Mouse (Mus musculus) E14TG2a.4 (cell line): ENCODE measurements around the gene Eif4a1.
A peak's percentile ranks its signal among the peaks of the same experiment; 100 is the strongest.
"Not testable (repeated sequence)": the region's sequence is repeated elsewhere in the genome, so short reads cannot be mapped to it uniquely, and the experiment has no call there.

ENCODE experiments used
- H3K27me3 ChIP-seq: 2 replicates; pipeline ENCODE4 v1.6.1; 2014; ENCODE audit warnings: low read length, control low read depth; ENCODE audit not compliant: insufficient read depth
- H3K36me3 ChIP-seq: 2 replicates; pipeline ENCODE4 v1.6.1; 2014; ENCODE audit warnings: low read length, control low read depth; ENCODE audit not compliant: insufficient read depth
- H3K4me1 ChIP-seq: replicated peaks from 2 replicates; pipeline ENCODE4 v1.6.1; 2014; ENCODE audit warnings: low read depth, low read length, control low read depth
- H3K4me3 ChIP-seq: replicated peaks from 2 replicates; pipeline ENCODE4 v1.5.1; 2014; ENCODE audit warnings: mild to moderate bottlenecking, low read length
- H3K9me3 ChIP-seq: 2 replicates; pipeline ENCODE4 v1.6.1; 2014; ENCODE audit warnings: low read length, control low read depth
- CTCF ChIP-seq: conservative IDR thresholded peaks from 2 replicates; pipeline ENCODE4 v1.5.1; 2014; ENCODE audit warnings: low read length
- NANOG ChIP-seq: IDR thresholded peaks from 2 replicates; pipeline ENCODE4 v1.6.1; 2014; ENCODE audit warnings: borderline replicate concordance, low read length, mixed read lengths
- POU5F1 ChIP-seq: IDR thresholded peaks from 2 replicates; pipeline ENCODE4 v1.6.1; 2014; ENCODE audit warnings: low read length, borderline replicate concordance

Gene Eif4a1

GRCm38 (mm10) chr11:69653399-69653798 lies 18.8 kb downstream of the Eif4a1 start:
- Histone ChIP-seq H3K4me3 (no peak overlapping the region; the same call in 1 of the 2 replicates), H3K4me1 (peaks cover 84% of the 10 kb centered on the region), H3K27me3 (no peaks in the 10 kb centered on the region), H3K9me3 (no peaks in the 10 kb centered on the region), H3K36me3 (peaks cover 87% of the 10 kb centered on the region)
- TF ChIP-seq NANOG = no peak
- TF ChIP-seq CTCF = no peak
- no peak for TF ChIP-seq POU5F1

GRCm38 (mm10) chr11:69645860-69646259 lies 26.4 kb downstream of the Eif4a1 start:
- H3K27me3 ChIP-seq = no peaks in the 10 kb centered on the region
- H3K9me3 ChIP-seq = no peaks in the 10 kb centered on the region
- peaks cover 100% of the 10 kb centered on the region for H3K36me3 ChIP-seq
- no peak overlapping the region for H3K4me3 ChIP-seq
- peaks cover 22% of the 10 kb centered on the region for H3K4me1 ChIP-seq
- TF ChIP-seq CTCF (no peak), NANOG (no peak), POU5F1 (no peak)

GRCm38 (mm10) chr11:69635471-69635870 lies 36.8 kb downstream of the Eif4a1 start:
- TF ChIP-seq CTCF (no peak), NANOG (no peak), POU5F1 (no peak)
- Histone ChIP-seq H3K36me3 (peaks cover 57% of the 10 kb centered on the region), H3K4me3 (no peak overlapping the region), H3K4me1 (peaks cover 44% of the 10 kb centered on the region), H3K27me3 (no peaks in the 10 kb centered on the region), H3K9me3 (no peaks in the 10 kb centered on the region)

GRCm38 (mm10) chr11:69633128-69633866 lies 38.9 kb downstream of the Eif4a1 start:
- TF ChIP-seq NANOG (no peak), CTCF (no peak), POU5F1 (no peak)
- H3K4me1 ChIP-seq = peaks cover 44% of the 10 kb centered on the region
- H3K4me3 ChIP-seq = peak overlapping the region; percentile 95
- peaks cover 38% of the 10 kb centered on the region for H3K36me3 ChIP-seq
- no peaks in the 10 kb centered on the region for H3K9me3 ChIP-seq
- H3K27me3 ChIP-seq = no peaks in the 10 kb centered on the region

- peaks cover 44% of the 10 kb centered on the region for H3K4me1 ChIP-seq
- H3K27me3 ChIP-seq = no peaks in the 10 kb centered on the region
- peak within 1 kb of the TSS; percentile 95 for H3K4me3 ChIP-seq
- no peak for TF ChIP-seq POU5F1
- peak; percentile 21; the same call in 1 of the 2 replicates for TF ChIP-seq CTCF
- no peak for TF ChIP-seq NANOG
- peaks cover 31% of the 10 kb centered on the region for H3K36me3 ChIP-seq
- H3K9me3 ChIP-seq = no peaks in the 10 kb centered on the region
These were observed 39.7 kb downstream of the Eif4a1 start, which contains the start of gene Fxr2 for GRCm38 (mm10) chr11:69632284-69633089. Gene Fxr2, plus strand, starts transcription at chr11:69632990.

GRCm38 (mm10) chr11:69629802-69630201 lies 42.4 kb downstream of the Eif4a1 start:
- H3K4me1 ChIP-seq = peaks cover 22% of the 10 kb centered on the region

GRCm38 (mm10) chr11:69628286-69628685 lies 43.9 kb downstream of the Eif4a1 start:
- Histone ChIP-seq H3K9me3 (no peaks in the 10 kb centered on the region), H3K27me3 (no peaks in the 10 kb centered on the region), H3K4me1 (peaks cover 17% of the 10 kb centered on the region), H3K36me3 (no peaks in the 10 kb centered on the region), H3K4me3 (no peak overlapping the region)
- TF ChIP-seq POU5F1 (no peak), NANOG (no peak), CTCF (peak; percentile 98)

More at GRCm38 (mm10) chr11:69629802-69630201, 42.4 kb downstream of the Eif4a1 start:
- Histone ChIP-seq H3K36me3 (peaks cover 4% of the 10 kb centered on the region), H3K27me3 (no peaks in the 10 kb centered on the region), H3K9me3 (no peaks in the 10 kb centered on the region), H3K4me3 (no peak overlapping the region)
- TF ChIP-seq CTCF (peak; percentile 90), POU5F1 (no peak)

- H3K4me3 ChIP-seq, H3K9me3 ChIP-seq, H3K27me3 ChIP-seq, H3K36me3 ChIP-seq: not testable (repeated sequence)
- H3K4me1 ChIP-seq = peaks cover 28% of the 10 kb centered on the region
These were observed 47.9 kb downstream of the Eif4a1 start for GRCm38 (mm10) chr11:69624339-69624738.

GRCm38 (mm10) chr11:69623006-69623405 lies 49.2 kb downstream of the Eif4a1 start:
- Histone ChIP-seq H3K36me3 (no peaks in the 10 kb centered on the region), H3K4me1 (peaks cover 28% of the 10 kb centered on the region), H3K4me3 (peak overlapping the region; percentile 73), H3K27me3 (peaks cover 4% of the 10 kb centered on the region), H3K9me3 (no peaks in the 10 kb centered on the region)
- TF ChIP-seq POU5F1 (no peak), CTCF (no peak), NANOG (no peak)
